Mouse (Mus musculus): Measurements from ENCODE around the gene Krt27.

Krt27 gene

DNA sequence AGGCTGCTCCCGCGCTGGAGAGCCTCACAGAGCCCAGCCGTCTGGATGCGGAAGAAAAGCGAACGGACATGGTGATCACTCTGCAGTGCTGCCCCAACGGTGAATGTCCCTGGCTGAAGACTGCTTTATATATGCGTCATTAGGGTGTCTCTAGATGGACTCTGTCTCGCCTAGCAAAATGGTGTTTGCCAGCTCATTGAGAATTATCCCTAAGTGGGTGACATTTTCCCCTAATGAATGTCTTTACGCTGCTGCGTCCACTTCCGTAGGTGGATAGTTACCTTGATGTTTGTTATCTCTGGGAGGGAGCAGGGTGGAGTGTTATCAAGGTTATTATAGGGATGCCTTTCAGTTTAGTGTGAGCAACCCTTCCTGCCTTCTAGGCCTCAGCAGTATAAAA is at the start of gene Krt27:
Gene Krt27, minus strand, starts transcription at position 101 of the 400 bp plus-strand sequence.
- DNase-seq (ENCODE audit: low spot score), result no peak

- no peak for DNase-seq (ENCODE audit: low spot score)
Measured at GRCm38 (mm10) chr11:99399956-99400549, 49.1 kb upstream of the Krt27 start.

GRCm38 (mm10) chr11:99398832-99399231 is 47.9 kb upstream of the Krt27 start:
- DNase-seq (ENCODE audit: low spot score), result no peak

- DNase-seq (ENCODE audit: low spot score), result no peak
Measured at GRCm38 (mm10) chr11:99398084-99398483, 47.2 kb upstream of the Krt27 start.

DNA sequence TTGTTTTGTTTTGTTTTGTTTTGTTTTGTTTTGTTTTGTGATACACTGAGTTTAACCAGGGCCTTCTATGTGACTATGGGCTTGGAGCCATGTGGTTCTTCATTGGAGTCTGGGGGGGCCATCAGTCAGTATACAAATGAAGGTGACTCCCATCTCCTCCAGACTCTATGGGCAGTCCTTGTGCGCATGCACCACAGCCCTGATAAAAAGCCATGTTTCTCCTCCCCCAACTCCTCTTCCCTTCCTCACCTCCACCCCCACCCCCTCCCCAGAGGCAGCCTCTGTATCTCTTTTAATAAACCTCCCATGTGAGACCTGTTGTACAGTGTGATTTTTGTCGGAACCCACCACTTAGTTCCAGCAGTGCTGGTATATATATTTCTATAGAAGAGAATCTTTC is 45.8 kb upstream of the Krt27 start:
- DNase-seq (ENCODE audit: low spot score), result no peak

DNA sequence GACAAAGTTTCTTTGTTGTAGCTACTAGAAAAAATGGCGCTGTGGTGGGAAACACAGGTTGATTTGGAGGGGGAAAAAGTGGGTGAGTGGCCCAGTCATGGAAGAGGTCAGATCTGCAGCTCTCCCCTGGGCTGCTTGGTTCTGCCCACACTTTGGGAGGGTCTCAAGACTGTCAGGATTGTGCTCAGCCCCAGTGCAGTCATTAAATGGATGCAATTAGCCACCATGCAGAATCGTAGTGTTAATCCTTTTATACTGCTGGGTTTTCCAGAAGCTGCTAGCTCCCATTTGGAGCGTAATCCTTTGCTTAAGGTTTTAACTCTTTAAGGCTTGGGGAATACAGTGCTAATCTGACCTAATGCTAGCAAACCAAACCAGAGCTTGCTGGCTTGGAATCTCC is 45.1 kb upstream of the Krt27 start:
- DNase-seq (ENCODE audit: low spot score), result no peak

DNA sequence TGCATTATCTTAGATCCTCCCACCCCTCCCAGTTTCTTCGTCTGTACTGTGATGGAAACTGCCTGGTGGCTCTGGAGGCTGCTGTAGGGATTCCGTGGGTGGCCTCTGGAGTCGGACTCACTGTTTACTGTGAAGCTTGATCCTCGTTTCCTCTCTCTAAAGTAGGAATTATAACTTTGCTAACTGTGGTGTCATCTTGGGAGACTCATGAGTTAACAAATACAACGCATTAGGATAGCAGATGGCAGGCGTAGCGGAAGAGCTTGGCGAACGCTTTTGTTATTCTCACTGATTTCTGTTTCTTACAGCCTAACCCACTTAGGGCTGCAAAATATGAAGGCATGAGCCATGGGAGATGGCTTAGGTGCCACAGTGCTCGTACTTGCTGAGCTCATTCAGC is 41.6 kb upstream of the Krt27 start:
- DNase-seq (ENCODE audit: low spot score), result no peak

DNA sequence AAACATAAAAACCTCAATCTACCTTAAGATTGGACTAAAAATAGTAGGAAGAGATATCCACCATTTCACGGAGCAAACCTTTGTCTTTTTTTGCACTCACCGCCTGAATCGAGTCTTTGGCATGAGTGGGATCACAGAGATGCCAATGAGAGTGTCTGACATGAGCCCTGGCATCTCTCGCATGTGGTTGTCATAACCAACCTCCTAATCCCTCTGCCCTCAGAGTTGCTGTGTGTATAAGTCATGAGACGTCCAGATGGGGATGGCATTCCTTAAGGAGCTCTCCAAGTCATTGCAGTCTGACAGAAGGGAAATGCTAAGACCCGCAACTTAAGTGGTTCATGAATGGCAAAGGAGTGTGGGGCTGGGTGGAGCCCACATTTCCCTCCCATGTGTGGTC is 40.5 kb upstream of the Krt27 start:
- no peak for DNase-seq (ENCODE audit: low spot score)

- DNase-seq (ENCODE audit: low spot score), result no peak
Measured at GRCm38 (mm10) chr11:99390866-99391265, 40.0 kb upstream of the Krt27 start.

GRCm38 (mm10) chr11:99389264-99389663 is 38.4 kb upstream of the Krt27 start, which contains the start of gene Krt10:
Gene Krt10, minus strand, starts transcription at chr11:99389364.
- DNase-seq (ENCODE audit: low spot score), result no peak

GRCm38 (mm10) chr11:99388661-99389060 is 37.8 kb upstream of the Krt27 start:
- DNase-seq (ENCODE audit: low spot score), result no peak

DNA sequence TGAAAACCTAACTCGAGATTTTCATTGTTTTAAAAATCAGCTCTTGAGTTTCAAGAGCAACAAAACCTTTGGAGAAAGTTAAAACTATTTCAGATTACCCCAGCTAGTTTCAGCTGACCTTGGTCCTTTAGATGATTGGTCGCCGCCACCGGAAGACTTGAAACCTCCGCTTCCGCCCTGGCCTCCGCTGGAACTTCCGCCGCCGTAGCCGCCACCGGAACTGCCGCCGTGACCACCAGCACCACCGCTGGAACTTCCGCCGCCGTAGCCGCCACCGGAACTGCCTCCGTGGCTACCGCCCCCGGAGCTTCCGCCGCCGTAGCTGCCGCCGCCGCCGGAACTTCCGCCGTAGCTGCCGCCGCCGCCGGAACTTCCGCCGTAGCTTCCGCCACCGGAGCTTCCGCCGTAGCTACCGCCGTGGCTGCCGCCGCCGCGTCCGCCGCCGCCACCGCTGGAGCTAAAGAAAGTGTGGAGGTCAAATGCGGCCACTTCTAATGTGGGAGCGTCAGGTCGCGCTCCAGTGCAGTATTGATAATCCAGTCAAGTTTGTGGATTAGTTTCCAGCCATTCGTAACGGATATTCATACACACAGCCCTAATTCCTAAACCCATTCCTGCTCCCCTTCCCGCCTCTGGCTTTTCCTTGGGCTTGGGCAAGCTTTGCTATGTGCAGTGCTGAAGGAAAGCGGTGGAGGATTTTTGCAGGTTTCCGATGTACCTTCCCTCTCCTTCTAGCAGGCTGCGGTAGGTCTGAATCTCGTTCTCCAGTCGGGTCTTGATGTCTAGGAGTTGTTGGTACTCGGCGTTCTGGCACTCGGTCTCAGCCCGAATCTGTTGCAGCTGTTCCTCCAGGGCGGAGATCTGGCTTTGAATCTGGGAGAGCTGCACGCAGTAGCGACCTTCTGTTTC is 35.2 kb upstream of the Krt27 start:
- peak; percentile 61 for DNase-seq (ENCODE audit: low spot score)

- DNase-seq (ENCODE audit: low spot score), result peak; percentile 33
Measured at GRCm38 (mm10) chr11:99379568-99379967, 28.7 kb upstream of the Krt27 start.

- DNase-seq (ENCODE audit: low spot score), result no peak
Measured at GRCm38 (mm10) chr11:99374803-99375202, 23.9 kb upstream of the Krt27 start, which contains the start of gene Krt28. Gene Krt28, minus strand, starts transcription at chr11:99374903.

- DNase-seq (ENCODE audit: low spot score), result no peak
Measured at GRCm38 (mm10) chr11:99369853-99370451, 19.0 kb upstream of the Krt27 start.

- DNase-seq (ENCODE audit: low spot score), result no peak
Measured at GRCm38 (mm10) chr11:99369229-99369628, 18.3 kb upstream of the Krt27 start.

DNA sequence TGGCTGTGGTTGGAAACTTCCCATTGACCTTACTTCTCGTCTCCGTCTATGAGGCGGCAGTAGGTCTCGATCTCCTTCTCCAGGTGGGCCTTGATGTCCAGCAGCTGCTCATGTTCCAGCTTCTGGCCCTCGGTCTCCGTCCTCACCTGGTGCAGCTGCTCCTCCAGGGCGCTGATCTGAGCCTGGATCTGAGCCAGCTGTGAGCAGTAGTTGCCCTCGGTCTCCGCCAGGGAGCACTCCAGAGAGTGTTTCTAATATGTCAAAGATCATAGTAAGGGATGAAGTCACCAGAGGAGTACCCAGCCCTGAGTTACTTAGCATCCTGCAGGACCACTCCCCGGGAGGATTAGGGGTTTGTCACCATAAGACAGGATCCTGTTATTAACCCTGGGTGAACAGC is 15.9 kb upstream of the Krt27 start:
- no peak for DNase-seq (ENCODE audit: low spot score)

- no peak for DNase-seq (ENCODE audit: low spot score)
Measured at GRCm38 (mm10) chr11:99364412-99364811, 13.5 kb upstream of the Krt27 start.

DNA sequence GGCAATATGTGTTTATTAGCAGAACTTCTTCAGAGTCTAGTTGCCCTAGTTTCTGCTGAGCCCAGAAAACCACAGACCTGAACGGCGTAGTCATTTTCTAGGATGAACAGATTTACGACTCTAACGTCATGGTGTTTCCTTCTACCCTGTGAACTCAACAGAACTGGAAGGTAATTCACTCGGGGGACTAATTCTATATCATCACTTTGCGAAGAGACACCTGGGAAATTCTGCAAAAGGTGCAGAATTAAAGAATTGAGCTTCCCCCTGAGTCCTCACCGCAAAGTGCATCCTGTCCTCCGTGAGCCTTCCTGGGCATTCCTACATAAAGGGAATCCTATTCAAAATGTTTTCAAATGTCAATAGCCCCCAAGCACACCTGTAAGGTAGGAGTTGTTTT is 10.5 kb upstream of the Krt27 start:
- no peak for DNase-seq (ENCODE audit: low spot score)

- DNase-seq (ENCODE audit: low spot score), result no peak
Measured at GRCm38 (mm10) chr11:99339299-99339847, 11.5 kb downstream of the Krt27 start.

- no peak for DNase-seq (ENCODE audit: low spot score)
Measured at GRCm38 (mm10) chr11:99337866-99338265, 13.0 kb downstream of the Krt27 start, which contains the start of gene Krt26. Gene Krt26, minus strand, starts transcription at chr11:99337966.

DNA sequence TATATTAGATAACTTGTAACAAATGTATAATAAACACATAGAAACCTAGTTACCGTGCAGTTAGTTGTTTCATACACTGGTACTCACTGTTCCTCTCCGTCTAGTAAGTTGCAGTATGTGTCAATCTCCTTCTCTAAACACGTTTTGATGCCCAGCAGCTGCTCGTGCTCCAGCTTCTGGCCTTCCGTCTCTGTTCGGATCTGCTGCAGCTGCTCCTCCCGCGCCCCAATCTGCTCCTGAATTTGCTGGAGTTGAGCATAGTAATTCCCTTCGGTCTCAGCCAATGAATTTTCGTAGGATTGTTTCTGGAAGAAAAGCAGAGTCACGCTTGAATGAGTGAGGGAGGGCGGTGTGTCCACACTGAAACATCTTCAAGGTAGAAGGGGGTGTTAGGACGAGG is 17.5 kb downstream of the Krt27 start:
- DNase-seq (ENCODE audit: low spot score), result no peak

GRCm38 (mm10) chr11:99329655-99330054 is 21.2 kb downstream of the Krt27 start:
- DNase-seq (ENCODE audit: low spot score), result no peak

Data from urinary bladder, postnatal 10 days (tissue).